Mouse (Mus musculus) small intestine, adult 2 months (tissue): Measurements from ENCODE around the gene Lrit2.

Experiments used
- CTCF ChIP-seq: fragments of 200-500 bp; IDR thresholded peaks from 2 replicates; pipeline ENCODE4 v1.5.1; 2012; ENCODE audit warnings: low read depth, mild to moderate bottlenecking, control low read depth, inconsistent platforms, low read length, moderate library complexity, mixed read lengths; ENCODE audit not compliant: insufficient replicate concordance, insufficient read length; ENCODE audit errors: extremely low read depth
- POLR2A ChIP-seq: fragments of 200-500 bp; IDR thresholded peaks from 2 replicates; pipeline ENCODE4 v1.6.1; 2012; ENCODE audit warnings: low read depth, mild to moderate bottlenecking, control low read depth, inconsistent platforms, low read length, moderate library complexity

- no peak for TF ChIP-seq POLR2A
- TF ChIP-seq CTCF: no peak
These were observed 45.2 kb downstream of the Lrit2 start for GRCm38 (mm10) chr14:37112931-37113330.
